Mouse (Mus musculus) MEL (cell line): ENCODE measurements around the gene Rtn4rl2. TPM values are rescaled to one million over a fixed set of nuclear protein-coding genes. Genes with fewer than 3 reads are reported as not detected.
A peak's percentile ranks its signal among the peaks of the same experiment; 100 is the strongest.

ENCODE experiments used
- DNase-seq: peaks from one replicate; pipeline ENCODE4 v3.0.0; 2011; ENCODE audit warnings: low read depth, low spot score
- H3K27ac ChIP-seq: 2 replicates; pipeline ENCODE4 v1.5.1; 2012; ENCODE audit warnings: low read depth, mild to moderate bottlenecking, control low read depth, low read length, moderate library complexity; ENCODE audit not compliant: control insufficient read depth
- H3K27me3 ChIP-seq, 2 experiments: fragments of 150-350 bp in 1 of 2; sonication (generic) in 1 of 2; 2 replicates each; pipeline ENCODE4 v1.6.1; 2012; ENCODE audit warnings: low read length in 2 of 2, mild to moderate bottlenecking in 2 of 2, improper control_type of control experiment in 1 of 2, moderate library complexity in 1 of 2; ENCODE audit not compliant: insufficient read depth in 2 of 2, control insufficient read depth in 1 of 2
- H3K36me3 ChIP-seq, 2 experiments: 2 replicates each; pipeline ENCODE4 v1.6.1; 2012 to 2014; ENCODE audit warnings: low read length in 2 of 2, improper control_type of control experiment in 1 of 2, inconsistent platforms in 1 of 2, mild to moderate bottlenecking in 1 of 2; ENCODE audit not compliant: insufficient read depth in 2 of 2, control insufficient read depth in 1 of 2
- H3K4me1 ChIP-seq, 2 experiments: fragments of 150-350 bp in 1 of 2; sonication (generic) in 1 of 2; 2 replicates each; pipeline ENCODE4 v1.6.1; 2012; ENCODE audit warnings: low read length in 2 of 2, improper control_type of control experiment in 1 of 2, mild to moderate bottlenecking in 1 of 2; ENCODE audit not compliant: insufficient read depth in 2 of 2, control insufficient read depth in 1 of 2
- H3K4me3 ChIP-seq, 2 experiments: fragments of 150-350 bp in 1 of 2; sonication (generic) in 1 of 2; 2 replicates each; pipeline ENCODE4 v1.5.1; 2012; ENCODE audit warnings: low read depth in 2 of 2, low read length in 2 of 2, mild to moderate bottlenecking in 2 of 2, moderate library complexity in 2 of 2, control low read depth in 1 of 2, improper control_type of control experiment in 1 of 2; ENCODE audit not compliant: control insufficient read depth in 1 of 2, insufficient read depth in 1 of 2
- H3K79me2 ChIP-seq: 2 replicates; pipeline ENCODE4 v1.6.1; 2012; ENCODE audit warnings: mild to moderate bottlenecking, low read length, moderate library complexity; ENCODE audit not compliant: control insufficient read depth, poor library complexity, insufficient read depth
- H3K9ac ChIP-seq: 2 replicates; pipeline ENCODE4 v1.6.1; 2012; ENCODE audit warnings: low read depth, mild to moderate bottlenecking, control low read depth, low read length, moderate library complexity; ENCODE audit not compliant: control insufficient read depth, poor library complexity, severe bottlenecking
- H3K9me3 ChIP-seq: fragments of 150-350 bp; sonication (generic); replicated peaks from 2 replicates; pipeline ENCODE4 v1.6.1; 2012; ENCODE audit warnings: mild to moderate bottlenecking, low read length, improper control_type of control experiment, moderate library complexity; ENCODE audit not compliant: insufficient read depth
- BHLHE40 ChIP-seq: IDR thresholded peaks from 2 replicates; pipeline ENCODE4 v1.6.1; 2012; ENCODE audit warnings: low read depth, mild to moderate bottlenecking, inconsistent platforms, low read length, improper control_type of control experiment, borderline replicate concordance
- CTCF ChIP-seq, 3 experiments: IDR thresholded peaks in 2 of 3; conservative IDR thresholded peaks in 1 of 3; 2 replicates each; pipeline ENCODE4 v1.5.1; 2011 to 2012; ENCODE audit warnings: low read length in 3 of 3, low read depth in 2 of 3, mild to moderate bottlenecking in 2 of 3, improper control_type of control experiment in 1 of 3, inconsistent platforms in 1 of 3, mixed read lengths in 1 of 3, moderate library complexity in 1 of 3; ENCODE audit not compliant: control insufficient read depth in 1 of 3, insufficient read depth in 1 of 3, poor library complexity in 1 of 3, severe bottlenecking in 1 of 3
- E2F4 ChIP-seq: IDR thresholded peaks from 2 replicates; pipeline ENCODE4 v1.6.1; 2011; ENCODE audit warnings: low read depth, low read length, improper control_type of control experiment, borderline replicate concordance
- ETS1 ChIP-seq: IDR thresholded peaks from 2 replicates; pipeline ENCODE4 v1.6.1; 2012; ENCODE audit warnings: low read depth, mild to moderate bottlenecking, inconsistent platforms, low read length, improper control_type of control experiment, moderate library complexity
- GATA1 ChIP-seq: IDR thresholded peaks from 2 replicates; pipeline ENCODE4 v1.6.1; 2011; ENCODE audit warnings: low read depth, low read length, improper control_type of control experiment
- HCFC1 ChIP-seq: IDR thresholded peaks from 2 replicates; pipeline ENCODE4 v1.6.1; 2012; ENCODE audit warnings: low read depth, mild to moderate bottlenecking, inconsistent platforms, low read length, improper control_type of control experiment, moderate library complexity
- KAT2A ChIP-seq: conservative IDR thresholded peaks from 2 replicates; pipeline ENCODE4 v1.6.1; 2012; ENCODE audit warnings: low read depth, low read length, improper control_type of control experiment, inconsistent platforms
- MAX ChIP-seq: IDR thresholded peaks from 2 replicates; pipeline ENCODE4 v1.6.1; 2011; ENCODE audit warnings: low read length, improper control_type of control experiment
- MXI1 ChIP-seq: IDR thresholded peaks from 2 replicates; pipeline ENCODE4 v1.6.1; 2011; ENCODE audit warnings: mild to moderate bottlenecking, low read depth, low read length, improper control_type of control experiment
- MYC ChIP-seq: IDR thresholded peaks from 2 replicates; pipeline ENCODE4 v1.6.1; 2011; ENCODE audit warnings: low read depth, mild to moderate bottlenecking, low read length, improper control_type of control experiment, moderate library complexity
- NELFE ChIP-seq: IDR thresholded peaks from 2 replicates; pipeline ENCODE4 v1.6.1; 2011; ENCODE audit warnings: low read depth, low read length, improper control_type of control experiment
- POLR2A ChIP-seq, 2 experiments: IDR thresholded peaks; 2 replicates each; pipeline ENCODE4 v1.6.1; 2011 to 2012; ENCODE audit warnings: low read length in 2 of 2, mild to moderate bottlenecking in 2 of 2, control low read depth in 1 of 2, improper control_type of control experiment in 1 of 2, low read depth in 1 of 2, moderate library complexity in 1 of 2; ENCODE audit not compliant: control insufficient read depth in 1 of 2, insufficient read depth in 1 of 2, poor library complexity in 1 of 2
- POLR2AphosphoS2 ChIP-seq: IDR thresholded peaks from 2 replicates; pipeline ENCODE4 v1.6.1; 2011; ENCODE audit warnings: low read length, improper control_type of control experiment
- POLR2AphosphoS5 ChIP-seq: IDR thresholded peaks from 2 replicates; pipeline ENCODE4 v1.6.1; 2012; ENCODE audit warnings: low read depth, borderline replicate concordance, mild to moderate bottlenecking, inconsistent platforms, low read length, moderate library complexity, mixed read lengths
- RAD21 ChIP-seq: IDR thresholded peaks from 2 replicates; pipeline ENCODE4 v1.6.1; 2011; ENCODE audit warnings: mild to moderate bottlenecking, low read depth, low read length, improper control_type of control experiment
- RCOR1 ChIP-seq: IDR thresholded peaks from 2 replicates; pipeline ENCODE4 v1.6.1; 2012; ENCODE audit warnings: low read depth, mild to moderate bottlenecking, inconsistent platforms, low read length, improper control_type of control experiment
- SIN3A ChIP-seq: IDR thresholded peaks from 2 replicates; pipeline ENCODE4 v1.6.1; 2012; ENCODE audit warnings: low read length, improper control_type of control experiment, inconsistent platforms
- SMC3 ChIP-seq: IDR thresholded peaks from 2 replicates; pipeline ENCODE4 v1.6.1; 2011; ENCODE audit warnings: low read depth, low read length, improper control_type of control experiment
- TBP ChIP-seq: IDR thresholded peaks from 2 replicates; pipeline ENCODE4 v1.8.0; 2011; ENCODE audit warnings: low read depth, low read length, improper control_type of control experiment
- TCF12 ChIP-seq: IDR thresholded peaks from 2 replicates; pipeline ENCODE4 v1.6.1; 2014; ENCODE audit warnings: low read depth, mild to moderate bottlenecking, inconsistent platforms, low read length, improper control_type of control experiment, moderate library complexity
- UBTF ChIP-seq: IDR thresholded peaks from 2 replicates; pipeline ENCODE4 v1.6.1; 2012; ENCODE audit warnings: low read depth, mild to moderate bottlenecking, inconsistent platforms, low read length, improper control_type of control experiment, moderate library complexity, borderline replicate concordance; ENCODE audit not compliant: insufficient read depth
- USF1 ChIP-seq: IDR thresholded peaks from 2 replicates; pipeline ENCODE4 v1.6.1; 2014; ENCODE audit warnings: low read depth, mild to moderate bottlenecking, inconsistent platforms, low read length, improper control_type of control experiment, moderate library complexity
- ZC3H11A ChIP-seq: IDR thresholded peaks from 2 replicates; pipeline ENCODE4 v1.6.1; 2012; ENCODE audit warnings: low read depth, mild to moderate bottlenecking, inconsistent platforms, low read length, improper control_type of control experiment
- ZMIZ1 ChIP-seq: IDR thresholded peaks from 2 replicates; pipeline ENCODE4 v1.6.1; 2012; ENCODE audit warnings: low read depth, mild to moderate bottlenecking, inconsistent platforms, low read length, improper control_type of control experiment, moderate library complexity
- polyA plus RNA-seq, 2 experiments: library from polyadenylated mRNA; stranded (reverse) in 1 of 2; unstranded in 1 of 2; fragments of >175 nt in 1 of 2; fragments of >200 nt in 1 of 2; gene quantifications; 2 replicates each; pipeline versions ENCODE4 v1.2.1 to v1.2.4; 2012; ENCODE audit warnings: low replicate concordance in 2 of 2, low read depth in 1 of 2; ENCODE audit not compliant: insufficient read length in 2 of 2, insufficient read depth in 1 of 2, missing spikeins in 1 of 2
- total RNA-seq: library from RNA; depleted of rRNA; stranded (reverse); fragments of 300-350 nt; gene quantifications from 2 replicates; pipeline ENCODE4 v1.2.3, GENCODE M21; 2012

Rtn4rl2 gene
- total and polyA plus RNA-seq, 3 experiments: 0.12 to 1.1 TPM; not detected in 1

DNA sequence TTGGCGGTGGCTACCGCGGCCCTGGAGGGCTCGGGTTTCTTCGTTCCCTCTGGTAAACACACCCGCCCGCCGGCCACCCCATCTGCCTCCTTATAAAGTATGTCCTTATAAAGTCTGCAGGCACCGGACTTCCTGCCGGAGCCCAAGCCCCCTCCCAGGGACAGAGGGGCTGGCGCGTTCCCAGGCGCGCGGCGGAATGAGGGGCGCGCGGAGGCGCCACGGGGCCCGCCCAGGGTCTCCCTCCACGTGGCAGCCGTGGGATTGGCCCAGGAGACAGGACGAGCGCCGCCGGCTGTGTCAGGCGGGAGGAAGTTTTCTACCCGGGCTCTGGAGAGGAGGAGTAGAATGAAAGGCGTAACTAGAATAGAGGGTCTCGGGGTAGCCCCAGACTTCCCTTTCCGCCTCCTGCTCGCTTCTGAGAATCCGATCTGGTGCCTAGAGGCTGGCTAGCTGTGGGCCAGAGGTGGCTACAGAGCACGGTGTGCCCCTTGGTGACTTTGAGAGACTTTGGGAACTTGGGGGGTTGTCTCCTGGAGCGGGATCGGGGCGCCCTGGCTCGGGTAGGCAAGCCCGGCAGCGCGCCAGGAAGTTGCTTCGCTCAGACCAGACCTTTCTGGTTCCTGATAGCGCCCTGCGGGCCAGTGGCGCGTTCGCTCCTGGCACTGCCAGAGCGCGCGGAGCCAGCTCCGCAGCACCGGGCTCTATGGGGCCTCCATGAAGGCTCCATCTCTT is 46.3 kb downstream of the Rtn4rl2 start:
- Histone ChIP-seq H3K4me1 (peaks cover 23 to 27% of the 10 kb centered on the region in 2 experiments), H3K27ac (peak overlapping the region; percentile 91), H3K27me3 (no peaks in the 10 kb centered on the region), H3K9ac (peak overlapping the region; percentile 88), H3K9me3 (no peaks in the 10 kb centered on the region), H3K79me2 (peaks cover 49% of the 10 kb centered on the region)
- peak; percentile 90 for DNase-seq
- TF ChIP-seq ZMIZ1 (peak; percentile 12; the same call in 1 of the 2 replicates), KAT2A (no peak), TBP (peak; percentile 35; the same call in 1 of the 2 replicates), SMC3 (no peak), GATA1 (no peak), USF1 (peak; percentile 62), TCF12 (peak; percentile 33), RCOR1 (no peak), ETS1 (0 out of 2 replicates have a peak, but pooled peaks have one; percentile 2), POLR2A (IDR thresholded peaks at IDR 0.05; ENCODE audit: control insufficient read depth in 1 of 2, insufficient read depth in 1 of 2, low read depth in 1 of 2, low read length in 2 of 2, poor library complexity in 1 of 2) (peak; percentile 55 to 71), HCFC1 (no peak), POLR2AphosphoS5 (no peak), E2F4 (no peak), MYC (peak; percentile 69; the same call in 1 of the 2 replicates), BHLHE40 (no peak), RAD21 (no peak), UBTF (peak; percentile 93; the same call in 1 of the 2 replicates), POLR2AphosphoS2 (no peak), NELFE (peak; percentile 54), CTCF (IDR thresholded peaks at IDR 0.05 in 2 of 3, conservative IDR thresholded peaks at IDR 0.05 in 1 of 3; ENCODE audit: control insufficient read depth in 1 of 3, insufficient read depth in 1 of 3, low read depth in 2 of 3, low read length in 3 of 3, poor library complexity in 1 of 3, severe bottlenecking in 1 of 3) (peak in 1 of 3 experiments; percentile 24; a peak in 2 of 6 replicates), MXI1 (peak; percentile 93), MAX (peak; percentile 88), SIN3A (peak; percentile 74; the same call in 1 of the 2 replicates), ZC3H11A (no peak)
- TF ChIP-seq, all 39 proteins: peak for 13
- Histone ChIP-seq H3K4me3 (peak overlapping the region; percentile 78 to 96), H3K36me3 (peaks cover 6 to 32% of the 10 kb centered on the region in 2 experiments)
